Comparison of ENCODE assay signal across 12 mouse cellular contexts in the genomic region with DNA sequence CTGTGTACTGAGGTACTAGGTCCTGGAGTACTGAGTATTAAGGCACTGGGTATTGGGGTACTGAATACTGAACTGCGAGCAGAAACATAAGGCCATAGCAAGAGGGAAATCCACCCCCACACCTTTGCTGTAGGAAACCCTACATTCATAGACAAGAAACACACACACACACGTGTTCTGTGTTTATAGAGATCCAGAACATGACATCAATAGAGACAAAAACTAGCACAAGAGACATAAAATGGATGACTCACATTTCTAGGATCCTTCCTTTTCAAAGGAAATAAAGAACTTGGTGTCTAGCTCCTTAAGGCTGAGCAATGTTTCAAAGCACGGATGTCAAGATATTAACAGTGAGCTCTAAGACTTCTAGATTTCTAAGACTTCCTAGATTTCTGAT.
"Had no signal": no experiment of that assay in that cellular context is flagged by ENCODE, and none has a peak within 500 bp of the region (broad histone marks: within the 10 kb centered on the region; RNA-seq: fewer than 3 reads in every experiment).

No protein-coding gene starts in this region.

- H3K9ac ChIP-seq: liver, embryonic 13.5 days; midbrain, embryonic 15.5 days had no signal

- H3K9me3 ChIP-seq: liver, embryonic 13.5 days; midbrain, embryonic 15.5 days had no signal

- H3K36me3 ChIP-seq: liver, embryonic 13.5 days; midbrain, embryonic 15.5 days had no signal

- H3K27me3 ChIP-seq: midbrain, embryonic 15.5 days had no signal

- H3K27ac ChIP-seq: liver, embryonic 13.5 days; midbrain, embryonic 15.5 days had no signal

- H3K4me2 ChIP-seq: liver, embryonic 13.5 days; midbrain, embryonic 15.5 days had no signal

- DNase-seq: kidney, adult 18-20 months; kidney, adult 9 months; kidney, postnatal 14 days; kidney, postnatal 4 days; left cerebral cortex, postnatal 4 days; liver, embryonic 13.5 days; lung, adult 2 months; lung, postnatal 14 days; lung, postnatal 4 days; thymus, adult 18-20 months; thymus, postnatal 4 days had no signal

- H3K4me3 ChIP-seq: liver, embryonic 13.5 days; midbrain, embryonic 15.5 days had no signal

- H3K4me1 ChIP-seq: liver, embryonic 13.5 days had no signal

- ATAC-seq: midbrain, embryonic 15.5 days had no signal
